Mouse (Mus musculus) neural tube, embryonic 13.5 days (tissue): ENCODE data around the gene Tgif2. TPM values are rescaled to one million over a fixed set of nuclear protein-coding genes. Genes with fewer than 3 reads are reported as not detected.
A peak's percentile ranks its signal among the peaks of the same experiment; 100 is the strongest.
"Not testable (repeated sequence)": the region's sequence is repeated elsewhere in the genome, so short reads cannot be mapped to it uniquely, and the experiment has no call there.

Source experiments
- ATAC-seq: fragments of 200-750 bp; cut with Nextera tagmentation; 2 replicates; pipeline ENCODE4 v1.8.0; 2017; ENCODE audit warnings: low read depth, mild to moderate bottlenecking, moderate TSS enrichment, moderate library complexity
- H3K27ac ChIP-seq: fragments of 300-500 bp; sonication (generic); replicated peaks from 2 replicates; pipeline ENCODE4 v1.5.1; 2015; ENCODE audit warnings: moderate library complexity, mild to moderate bottlenecking, inconsistent platforms
- H3K27me3 ChIP-seq: fragments of 300-500 bp; sonication (generic); 2 replicates; pipeline ENCODE4 v1.6.1; 2015; ENCODE audit warnings: mild to moderate bottlenecking, inconsistent platforms
- H3K36me3 ChIP-seq: fragments of 300-500 bp; sonication (generic); 2 replicates; pipeline ENCODE4 v1.6.1; 2015; ENCODE audit warnings: mild to moderate bottlenecking, inconsistent platforms
- H3K4me1 ChIP-seq: fragments of 300-500 bp; sonication (generic); replicated peaks from 2 replicates; pipeline ENCODE4 v1.6.1; 2015; ENCODE audit warnings: inconsistent platforms
- H3K4me2 ChIP-seq: fragments of 300-500 bp; sonication (generic); 2 replicates; pipeline ENCODE4 v1.6.1; 2015; ENCODE audit warnings: inconsistent platforms, mild to moderate bottlenecking, moderate library complexity
- H3K4me3 ChIP-seq: fragments of 300-500 bp; sonication (generic); 2 replicates; pipeline ENCODE4 v1.5.1; 2015; ENCODE audit warnings: mild to moderate bottlenecking, inconsistent platforms
- H3K9ac ChIP-seq: fragments of 300-500 bp; sonication (generic); 2 replicates; pipeline ENCODE4 v1.6.1; 2015; ENCODE audit warnings: moderate library complexity, mild to moderate bottlenecking, inconsistent platforms
- H3K9me3 ChIP-seq: fragments of 300-500 bp; sonication (generic); 2 replicates; pipeline ENCODE4 v1.6.1; 2016; ENCODE audit warnings: inconsistent platforms
- WGBS: fragments of 180-500 bp; shearing (Covaris S2); methylation state at CpG from one replicate; pipeline ENCODE4 v1.1.7; 2015; 5-methylcytosine and 5-hydroxymethylcytosine counted together
- polyA plus RNA-seq: library from polyadenylated mRNA; unstranded; fragments of >200 nt; fragmentation: Nextera tagmentation; extraction: Ambion mirVana; gene quantifications from 2 replicates; pipeline ENCODE4 v1.2.1, GENCODE M21; 2015

The Tgif2 gene
- polyA plus RNA-seq, 1 experiment from 2014 or later: 24.1 TPM

DNA sequence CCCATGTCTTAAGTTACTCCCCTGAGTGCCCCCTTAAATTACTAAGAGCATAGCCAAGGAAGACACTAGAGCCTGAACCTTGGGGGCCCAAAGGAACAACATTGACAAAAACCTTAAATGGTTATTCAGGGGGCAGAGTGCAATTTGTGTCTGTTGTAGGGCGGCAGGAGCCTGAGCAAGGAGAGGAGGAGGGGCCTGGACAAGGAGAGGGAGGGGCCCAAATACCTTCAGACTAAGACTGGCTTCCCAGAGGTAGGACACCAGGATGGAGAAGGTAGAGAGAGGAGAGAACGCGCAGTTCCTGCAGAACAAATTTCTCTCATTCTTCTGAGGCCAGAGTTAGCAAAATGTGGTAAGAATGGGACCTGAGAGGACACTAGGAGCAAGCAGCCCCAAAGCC lies 24.4 kb upstream of the Tgif2 start:
- no peak for ATAC-seq
- Histone ChIP-seq H3K9me3 (no peaks in the 10 kb centered on the region), H3K4me3 (no peak overlapping the region), H3K27me3 (peaks cover 20% of the 10 kb centered on the region; the same call in 1 of the 2 replicates), H3K4me2 (no peak overlapping the region), H3K9ac (no peak overlapping the region), H3K36me3 (no peaks in the 10 kb centered on the region), H3K4me1 (peaks cover 25% of the 10 kb centered on the region), H3K27ac (no peak overlapping the region)
- WGBS: 66% methylated on average over 3 of the region's 3 CpGs

- H3K4me2 ChIP-seq: no peak overlapping the region
- H3K4me3 ChIP-seq: no peak overlapping the region
- no peaks in the 10 kb centered on the region for H3K36me3 ChIP-seq
- H3K4me1 ChIP-seq: peaks cover 25% of the 10 kb centered on the region
- H3K9ac ChIP-seq: no peak overlapping the region
- no peak for ATAC-seq
- H3K27me3 ChIP-seq: peaks cover 20% of the 10 kb centered on the region; the same call in 1 of the 2 replicates
- WGBS: 62% methylated on average over 1 of the region's 1 CpGs
- no peaks in the 10 kb centered on the region for H3K9me3 ChIP-seq
- H3K27ac ChIP-seq: no peak overlapping the region
These were observed 23.7 kb upstream of the Tgif2 start for GRCm38 (mm10) chr2:156816116-156816515.

GRCm38 (mm10) chr2:156825128-156825527 lies 14.7 kb upstream of the Tgif2 start:
- not testable (repeated sequence) for ATAC-seq, H3K27ac ChIP-seq, H3K4me3 ChIP-seq, H3K9me3 ChIP-seq, H3K4me2 ChIP-seq, H3K9ac ChIP-seq, H3K27me3 ChIP-seq, H3K36me3 ChIP-seq, H3K4me1 ChIP-seq
- 83% methylated on average over 6 of the region's 6 CpGs for WGBS

- 96% methylated on average over 11 of the region's 11 CpGs for WGBS
- Histone ChIP-seq H3K4me3 (no peak overlapping the region), H3K4me2 (no peak overlapping the region), H3K9ac (no peak overlapping the region), H3K27me3 (0 out of 2 replicates have a peak, but pooled peaks cover 2% of the 10 kb centered on the region), H3K36me3 (peaks cover 46% of the 10 kb centered on the region), H3K27ac (no peak overlapping the region), H3K9me3 (peaks cover 7% of the 10 kb centered on the region; the same call in 1 of the 2 replicates), H3K4me1 (peaks cover 3% of the 10 kb centered on the region)
- ATAC-seq: no peak
These were observed 5.5 kb upstream of the Tgif2 start for GRCm38 (mm10) chr2:156834336-156834735.

DNA sequence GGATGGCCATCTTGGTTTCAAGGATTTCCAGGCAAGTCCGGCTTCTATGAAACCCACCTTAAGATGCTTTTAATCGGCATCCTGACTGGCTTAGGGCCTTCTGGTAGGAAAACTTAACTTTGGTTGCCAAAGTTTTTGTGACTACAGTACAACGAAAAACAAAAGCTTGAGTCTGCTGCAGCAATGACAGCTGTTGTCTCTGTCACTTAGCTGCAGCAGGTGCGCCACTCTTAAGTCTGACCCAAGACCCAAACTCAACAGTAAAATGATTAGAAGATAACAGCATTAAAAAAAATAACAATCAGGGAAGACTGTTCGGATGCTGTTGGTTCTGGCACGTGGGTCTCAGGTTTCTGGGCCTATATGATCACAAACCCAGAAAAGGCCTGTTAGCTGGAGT lies 968 bp upstream of the Tgif2 start:
- no peak overlapping the region; the same call in 1 of the 2 replicates for H3K9ac ChIP-seq
- WGBS: 64% methylated on average over 6 of the region's 6 CpGs
- peak overlapping the region; percentile 61 for H3K4me3 ChIP-seq
- H3K9me3 ChIP-seq: no peaks in the 10 kb centered on the region
- peaks cover 21% of the 10 kb centered on the region; the same call in 1 of the 2 replicates for H3K27me3 ChIP-seq
- H3K4me2 ChIP-seq: peak overlapping the region; percentile 87
- no peak for ATAC-seq
- peaks cover 47% of the 10 kb centered on the region for H3K4me1 ChIP-seq
- H3K36me3 ChIP-seq: peaks cover 9% of the 10 kb centered on the region
- no peak overlapping the region for H3K27ac ChIP-seq

- Histone ChIP-seq H3K9ac (peak overlapping the region; percentile 72), H3K36me3 (no peaks in the 10 kb centered on the region), H3K9me3 (no peaks in the 10 kb centered on the region), H3K4me2 (peak overlapping the region; percentile 87), H3K4me1 (peaks cover 64% of the 10 kb centered on the region), H3K27me3 (peaks cover 21% of the 10 kb centered on the region; the same call in 1 of the 2 replicates), H3K4me3 (peak overlapping the region; percentile 61), H3K27ac (peak overlapping the region; percentile 76)
- under 1% methylated on average over 64 of the region's 79 CpGs for WGBS
- ATAC-seq: peak; percentile 52
These were observed 657 bp downstream of the Tgif2 start for GRCm38 (mm10) chr2:156840301-156841027.

DNA sequence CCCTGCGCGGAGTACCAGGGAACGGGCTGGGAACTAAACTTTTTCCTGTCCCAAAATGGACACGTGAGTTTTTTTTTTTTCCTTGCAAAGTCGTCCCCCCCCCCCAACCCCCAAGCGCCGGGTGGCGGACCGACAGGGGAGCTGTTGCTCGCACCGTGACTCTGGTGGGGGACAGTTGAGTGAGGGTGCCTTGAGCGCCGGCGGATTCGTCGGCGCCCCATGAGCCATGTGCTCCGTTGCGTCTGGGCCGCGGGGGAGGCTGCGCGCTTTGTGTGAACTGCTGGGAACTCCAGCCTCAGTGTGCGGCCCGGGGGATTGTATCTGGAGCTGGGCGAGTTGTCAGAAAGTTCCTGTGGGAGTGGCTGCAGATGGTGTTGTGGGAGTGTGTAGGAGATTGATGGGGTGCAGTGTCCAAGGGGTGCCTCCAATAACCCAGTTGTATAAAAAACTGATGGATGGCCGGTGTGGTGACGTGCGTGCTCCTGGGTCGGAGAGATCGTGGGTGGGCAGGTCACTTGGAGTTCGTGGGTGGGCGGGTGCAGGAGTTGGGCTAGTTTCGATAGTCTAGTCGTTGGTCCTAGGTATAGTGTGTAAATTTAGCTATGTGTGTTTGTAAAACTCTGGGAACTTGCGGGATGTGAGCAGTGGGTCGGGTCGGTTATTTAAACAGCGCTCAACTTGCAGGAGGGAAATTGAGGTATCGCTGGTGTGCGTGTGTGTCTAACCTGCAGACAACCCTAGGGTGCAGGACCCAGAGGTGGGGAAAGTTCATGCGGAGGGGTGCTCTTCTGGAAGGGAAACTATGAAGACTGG lies 1.4 kb downstream of the Tgif2 start:
- Histone ChIP-seq H3K4me2 (peak overlapping the region; percentile 87), H3K9me3 (no peaks in the 10 kb centered on the region), H3K4me1 (peaks cover 71% of the 10 kb centered on the region), H3K36me3 (0 out of 2 replicates have a peak, but pooled peaks cover under 1% of the 10 kb centered on the region), H3K27me3 (peaks cover 21% of the 10 kb centered on the region; the same call in 1 of the 2 replicates), H3K4me3 (peak overlapping the region; percentile 61), H3K27ac (peak overlapping the region; percentile 76), H3K9ac (peak overlapping the region; percentile 72)
- ATAC-seq: peak; percentile 25; the same call in 1 of the 2 replicates
- WGBS: under 1% methylated on average over 39 of the region's 42 CpGs

DNA sequence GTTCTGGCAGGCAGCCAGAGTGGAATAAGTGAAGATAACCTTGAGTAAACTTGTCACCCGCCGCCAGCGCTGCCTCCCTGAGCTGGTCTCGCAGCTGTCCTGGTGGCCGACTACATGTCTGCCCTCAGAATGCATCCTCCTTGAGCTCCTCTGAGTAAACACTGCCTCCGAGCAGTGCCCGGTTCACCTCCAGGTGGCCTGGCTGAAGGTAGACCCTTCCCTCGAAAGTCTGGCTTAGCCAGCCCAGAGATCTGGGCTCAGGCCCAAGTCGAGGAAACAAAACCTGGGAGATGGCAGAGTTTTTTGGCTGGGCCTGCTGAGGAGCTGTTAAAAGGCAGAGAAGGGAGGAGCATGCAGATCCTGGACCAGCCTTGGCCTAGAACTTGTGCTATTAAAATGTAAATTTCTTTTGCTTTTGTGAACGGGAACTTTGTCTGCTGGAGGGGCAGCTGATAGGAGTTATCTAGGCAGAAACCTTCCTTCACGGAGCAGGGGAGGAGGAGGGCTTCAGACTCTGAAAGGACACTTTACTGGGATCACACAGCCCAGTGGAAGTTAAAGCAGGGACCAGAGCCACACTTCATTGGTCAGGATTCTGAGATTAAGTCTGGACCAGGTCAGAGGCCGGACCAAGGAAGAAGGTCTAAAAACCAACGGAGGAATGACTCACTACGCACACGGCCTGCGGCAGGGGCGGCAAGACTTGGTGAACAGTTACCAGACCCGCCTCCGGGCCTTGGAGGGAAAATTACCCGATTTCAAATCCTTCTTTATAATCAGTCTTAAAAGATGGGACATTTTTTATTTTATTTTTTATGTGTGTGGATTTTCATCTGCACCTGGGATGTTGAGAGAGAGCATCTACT lies 2.3 kb downstream of the Tgif2 start:
- peak overlapping the region; percentile 72 for H3K9ac ChIP-seq
- peaks cover 21% of the 10 kb centered on the region; the same call in 1 of the 2 replicates for H3K27me3 ChIP-seq
- peak overlapping the region; percentile 76 for H3K27ac ChIP-seq
- no peaks in the 10 kb centered on the region for H3K9me3 ChIP-seq
- 3% methylated on average over 20 of the region's 20 CpGs for WGBS
- H3K4me2 ChIP-seq: peak overlapping the region; percentile 87
- peak overlapping the region; percentile 61 for H3K4me3 ChIP-seq
- peaks cover 73% of the 10 kb centered on the region for H3K4me1 ChIP-seq
- peaks cover 5% of the 10 kb centered on the region; the same call in 1 of the 2 replicates for H3K36me3 ChIP-seq
- no peak for ATAC-seq

DNA sequence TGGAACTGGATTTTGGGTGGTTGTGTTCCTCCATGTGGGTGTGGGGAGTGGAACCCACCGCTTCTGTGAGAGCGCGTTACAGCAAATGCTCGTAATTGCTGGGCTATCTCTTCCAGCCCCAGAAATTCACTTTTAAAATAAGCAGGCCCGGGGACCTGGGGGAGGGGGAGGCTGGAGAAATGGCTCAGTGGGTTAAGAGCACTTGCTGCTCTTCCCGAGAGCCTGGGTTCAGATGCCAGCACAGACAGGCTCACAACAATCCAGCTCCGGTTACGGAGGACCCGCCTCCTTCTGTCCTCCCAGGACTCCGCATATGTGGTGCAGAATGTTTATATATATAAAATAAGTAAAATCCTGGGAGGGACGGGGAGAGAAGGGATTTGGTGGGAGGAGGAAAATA lies 2.9 kb downstream of the Tgif2 start:
- H3K4me2 ChIP-seq: peak overlapping the region; percentile 87
- H3K4me3 ChIP-seq: peak overlapping the region; percentile 61
- H3K36me3 ChIP-seq: peaks cover 5% of the 10 kb centered on the region; the same call in 1 of the 2 replicates
- WGBS: 11% methylated on average over 11 of the region's 11 CpGs
- H3K4me1 ChIP-seq: peaks cover 79% of the 10 kb centered on the region
- H3K9me3 ChIP-seq: no peaks in the 10 kb centered on the region
- H3K27ac ChIP-seq: peak overlapping the region; percentile 76
- H3K9ac ChIP-seq: peak overlapping the region; percentile 72; the same call in 1 of the 2 replicates
- H3K27me3 ChIP-seq: peaks cover 21% of the 10 kb centered on the region; the same call in 1 of the 2 replicates
- no peak for ATAC-seq

DNA sequence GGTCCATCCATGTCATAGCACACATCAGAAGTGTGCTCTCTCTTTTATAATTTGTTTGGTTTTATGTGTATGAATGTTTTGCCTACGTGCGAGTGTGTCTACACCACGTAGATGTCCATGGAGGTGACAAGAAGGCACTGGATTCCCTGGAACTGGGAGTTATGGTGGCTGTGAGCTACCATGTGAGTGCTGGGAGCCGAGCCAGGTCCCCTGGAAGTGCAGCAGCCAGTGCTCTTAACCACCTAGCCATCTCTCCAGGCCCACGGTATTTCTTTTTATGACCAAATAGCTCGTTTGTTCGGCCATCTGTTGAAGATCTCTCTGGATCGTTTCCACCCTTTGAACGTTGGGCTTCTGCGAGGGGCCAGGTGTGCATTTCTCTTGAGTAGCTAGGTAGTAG lies 3.5 kb downstream of the Tgif2 start:
- 59% methylated on average over 10 of the region's 10 CpGs for WGBS

GRCm38 (mm10) chr2:156844715-156845114 lies 4.9 kb downstream of the Tgif2 start:
- peaks cover 10% of the 10 kb centered on the region for H3K36me3 ChIP-seq
- H3K9me3 ChIP-seq: no peaks in the 10 kb centered on the region
- H3K9ac ChIP-seq: no peak overlapping the region
- no peak overlapping the region for H3K4me3 ChIP-seq
- peaks cover 15% of the 10 kb centered on the region; the same call in 1 of the 2 replicates for H3K27me3 ChIP-seq
- H3K4me1 ChIP-seq: peaks cover 80% of the 10 kb centered on the region
- no peak overlapping the region for H3K4me2 ChIP-seq
- no peak for ATAC-seq
- WGBS: 29% methylated on average over 10 of the region's 10 CpGs
- peak overlapping the region; percentile 67 for H3K27ac ChIP-seq

More for the DNA sequence above, 3.5 kb downstream of the Tgif2 start:
- no peak for ATAC-seq
- Histone ChIP-seq H3K4me2 (peak overlapping the region; percentile 87), H3K4me1 (peaks cover 85% of the 10 kb centered on the region), H3K4me3 (no peak overlapping the region), H3K9me3 (no peaks in the 10 kb centered on the region), H3K36me3 (peaks cover 5% of the 10 kb centered on the region; the same call in 1 of the 2 replicates), H3K27me3 (peaks cover 21% of the 10 kb centered on the region; the same call in 1 of the 2 replicates), H3K9ac (no peak overlapping the region), H3K27ac (no peak overlapping the region)
